Mouse (Mus musculus) embryonic fibroblast, embryonic 13.5 days (primary cell): ENCODE results near the gene Supt3. TPM values are rescaled to one million over a fixed set of nuclear protein-coding genes. Genes with fewer than 3 reads are reported as not detected.

Source experiments
- H3K27ac ChIP-seq: 2 replicates; pipeline ENCODE4 v1.5.1; 2012; ENCODE audit warnings: low read length, control low read depth, inconsistent platforms; ENCODE audit not compliant: insufficient read depth
- H3K4me1 ChIP-seq: 2 replicates; pipeline ENCODE4 v1.6.1; 2011; ENCODE audit warnings: low read length; ENCODE audit not compliant: control insufficient read depth, insufficient read depth
- H3K4me3 ChIP-seq: 2 replicates; pipeline ENCODE4 v1.5.1; 2011; ENCODE audit warnings: mild to moderate bottlenecking, control low read depth, low read length; ENCODE audit not compliant: insufficient read depth
- CTCF ChIP-seq: IDR thresholded peaks from 2 replicates; pipeline ENCODE4 v1.5.1; 2011; ENCODE audit warnings: mild to moderate bottlenecking, control low read depth, low read length, moderate library complexity, borderline replicate concordance; ENCODE audit not compliant: insufficient read depth
- POLR2A ChIP-seq: IDR thresholded peaks from 2 replicates; pipeline ENCODE4 v1.6.1; 2011; ENCODE audit warnings: low read depth, mild to moderate bottlenecking, control low read depth, low read length, moderate library complexity
- polyA plus RNA-seq: library from polyadenylated mRNA; stranded (reverse); fragments of >200 nt; gene quantifications from 2 replicates; pipeline ENCODE4 v1.2.4, GENCODE M21; 2011; ENCODE audit warnings: low read depth; ENCODE audit not compliant: missing spikeins, insufficient read length

Gene Supt3
- polyA plus RNA-seq, 1 experiment, result 20.7 TPM

DNA sequence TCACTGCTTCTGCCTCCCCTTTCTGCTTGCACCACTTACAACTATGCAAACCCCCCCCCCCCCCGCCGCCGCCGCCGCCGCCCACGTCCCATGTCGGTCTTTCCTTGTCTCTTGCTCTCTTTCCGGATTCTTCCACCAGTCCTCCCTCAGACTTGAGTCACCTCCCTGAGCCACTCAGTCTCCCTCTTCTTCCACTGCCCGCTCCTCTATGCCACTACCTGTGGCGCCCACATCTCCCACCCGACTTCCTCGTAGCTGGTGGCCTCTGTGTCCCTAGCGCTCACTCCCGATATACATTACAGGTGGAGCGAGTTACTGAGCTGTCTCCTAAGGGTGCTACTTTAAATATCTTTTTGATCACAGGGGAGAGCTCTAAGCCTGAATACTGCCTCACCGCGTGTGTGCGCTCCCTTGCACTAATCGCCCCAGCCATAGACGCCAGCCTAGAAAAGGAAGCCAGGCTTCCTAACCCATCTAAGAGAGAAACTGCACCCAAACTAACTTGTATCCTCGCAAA lies 38.8 kb upstream of the Supt3 start:
- H3K27ac ChIP-seq, result peak overlapping the region; percentile 85
- H3K4me3 ChIP-seq, result peak overlapping the region; percentile 30
- H3K4me1 ChIP-seq, result peaks cover 6% of the 10 kb centered on the region
- TF ChIP-seq CTCF (no peak; the same call in 1 of the 2 replicates), POLR2A (no peak)

- Histone ChIP-seq H3K4me1 (peaks cover 6% of the 10 kb centered on the region), H3K4me3 (no peak overlapping the region), H3K27ac (no peak overlapping the region)
- TF ChIP-seq CTCF (no peak), POLR2A (no peak)
Observed at GRCm38 (mm10) chr17:44742246-44742645, 34.7 kb upstream of the Supt3 start.

- TF ChIP-seq POLR2A (no peak), CTCF (peak; percentile 39; the same call in 1 of the 2 replicates)
Observed at GRCm38 (mm10) chr17:44743780-44744179, 33.2 kb upstream of the Supt3 start.

DNA sequence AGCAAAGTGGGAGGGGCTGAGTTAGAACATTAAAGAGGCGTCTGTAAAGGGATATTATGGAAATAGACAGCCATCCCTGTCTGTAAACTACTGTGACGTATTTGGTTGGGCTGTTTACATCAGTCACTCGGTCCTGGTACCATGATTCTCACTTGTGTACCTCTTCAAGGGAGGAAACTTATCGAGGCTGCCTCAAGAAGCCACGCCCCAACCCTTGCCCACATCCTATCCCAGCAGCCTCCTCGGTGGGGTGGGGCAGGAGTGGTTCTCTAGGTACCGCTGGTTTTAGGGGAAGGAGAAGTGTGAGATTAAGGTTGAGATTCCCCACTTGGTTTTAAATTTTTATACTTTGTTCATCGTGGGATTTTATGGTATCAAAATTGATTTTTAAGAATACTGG lies 31.6 kb upstream of the Supt3 start:
- Histone ChIP-seq H3K4me1 (no peaks in the 10 kb centered on the region), H3K27ac (no peak overlapping the region), H3K4me3 (no peak overlapping the region)
- TF ChIP-seq CTCF (no peak), POLR2A (no peak)

More at GRCm38 (mm10) chr17:44743780-44744179, 33.2 kb upstream of the Supt3 start:
- Histone ChIP-seq H3K27ac (no peak overlapping the region), H3K4me3 (no peak overlapping the region), H3K4me1 (peaks cover 2% of the 10 kb centered on the region; the same call in 1 of the 2 replicates)

- Histone ChIP-seq H3K27ac (peak overlapping the region; percentile 80), H3K4me1 (peaks cover 7% of the 10 kb centered on the region; the same call in 1 of the 2 replicates), H3K4me3 (no peak overlapping the region)
- TF ChIP-seq POLR2A, result no peak
- no peak for TF ChIP-seq CTCF
Observed at GRCm38 (mm10) chr17:44766318-44766717, 10.6 kb upstream of the Supt3 start.

- TF ChIP-seq POLR2A (no peak), CTCF (no peak)
- H3K27ac ChIP-seq, result peak overlapping the region; percentile 80
- H3K4me3 ChIP-seq, result no peak overlapping the region
- H3K4me1 ChIP-seq, result peaks cover 7% of the 10 kb centered on the region
Observed at GRCm38 (mm10) chr17:44766975-44767374, 10.0 kb upstream of the Supt3 start.

DNA sequence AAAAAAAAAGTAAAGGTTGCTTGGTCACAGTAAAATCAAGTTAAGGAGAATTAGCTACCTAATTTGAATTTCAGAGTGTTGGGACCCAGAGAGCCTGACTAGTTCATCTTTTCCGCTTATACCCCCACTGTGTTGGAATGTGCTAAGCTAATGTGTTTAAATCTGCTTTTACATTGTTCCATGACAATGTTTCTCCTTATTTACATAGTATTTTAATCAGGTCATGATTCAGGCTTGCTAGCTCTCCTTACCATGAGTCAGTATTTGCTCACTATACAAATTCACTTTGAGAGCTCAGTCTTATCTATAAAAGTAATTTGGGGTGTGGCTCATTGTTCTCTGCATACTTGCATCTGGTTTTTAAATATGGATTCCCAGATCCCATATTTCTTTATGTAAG lies 9.6 kb upstream of the Supt3 start:
- Histone ChIP-seq H3K4me3 (no peak overlapping the region), H3K27ac (peak overlapping the region; percentile 93), H3K4me1 (peaks cover 7% of the 10 kb centered on the region)
- no peak for TF ChIP-seq CTCF
- TF ChIP-seq POLR2A, result no peak

- peak overlapping the region; percentile 53 for H3K27ac ChIP-seq
- TF ChIP-seq POLR2A (no peak), CTCF (no peak)
- H3K4me3 ChIP-seq, result no peak overlapping the region
- H3K4me1 ChIP-seq, result peaks cover 10% of the 10 kb centered on the region
Observed at GRCm38 (mm10) chr17:44768522-44768921, 8.4 kb upstream of the Supt3 start.

DNA sequence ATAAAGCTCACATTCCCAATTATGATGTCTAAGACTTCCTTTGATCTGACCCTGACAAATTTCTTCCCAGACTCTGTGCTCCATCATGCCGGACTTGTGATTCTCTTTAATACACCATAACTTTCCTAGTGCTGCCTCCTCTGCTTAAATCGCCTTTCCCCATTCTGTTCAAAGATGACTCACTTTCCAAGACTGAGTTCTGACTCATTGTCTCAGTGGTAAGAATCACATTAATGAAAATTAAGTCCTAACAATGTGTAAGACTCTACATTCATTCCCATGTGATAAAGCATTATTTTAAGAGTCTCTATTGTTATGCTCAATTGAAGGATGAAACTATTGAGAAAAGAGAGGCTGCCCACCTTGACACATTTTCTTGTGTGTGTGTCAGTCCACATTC lies 6.1 kb upstream of the Supt3 start:
- peaks cover 10% of the 10 kb centered on the region for H3K4me1 ChIP-seq
- no peak for TF ChIP-seq POLR2A
- no peak overlapping the region for H3K4me3 ChIP-seq
- peak overlapping the region; percentile 57 for H3K27ac ChIP-seq

- H3K4me3 ChIP-seq, result no peak overlapping the region
- no peak for TF ChIP-seq CTCF
- no peak for TF ChIP-seq POLR2A
- H3K4me1 ChIP-seq, result peaks cover 10% of the 10 kb centered on the region
- H3K27ac ChIP-seq, result peak overlapping the region; percentile 61
Observed at GRCm38 (mm10) chr17:44772576-44772975, 4.4 kb upstream of the Supt3 start.

DNA sequence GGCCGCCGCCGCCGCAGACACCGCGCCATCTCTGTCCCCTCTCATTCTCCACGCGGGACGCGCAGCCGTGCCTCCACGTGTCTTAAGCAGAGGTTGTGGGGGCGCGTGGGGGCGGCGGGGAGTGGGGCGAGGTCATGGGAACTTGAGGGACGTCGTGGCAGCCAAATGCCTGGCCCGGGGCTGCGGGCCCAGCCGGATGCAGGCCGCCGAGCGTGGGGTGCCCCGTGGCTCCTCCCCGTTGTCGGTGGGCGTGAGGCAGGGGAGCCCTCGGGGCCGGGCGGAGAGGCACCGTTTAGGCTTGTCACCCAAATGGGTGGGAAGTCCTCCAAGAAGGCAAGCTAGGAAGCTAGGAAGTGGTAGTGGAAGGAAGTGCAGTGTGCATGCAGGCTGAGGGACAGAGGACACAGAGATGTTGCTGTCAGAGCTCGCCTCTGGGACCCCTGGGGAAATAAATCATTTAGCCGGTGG lies 419 bp downstream of the Supt3 start:
- peak overlapping the region; percentile 5 for H3K27ac ChIP-seq
- peak overlapping the region; percentile 44 for H3K4me3 ChIP-seq
- H3K4me1 ChIP-seq, result peaks cover 3% of the 10 kb centered on the region
- TF ChIP-seq POLR2A (peak; percentile 79), CTCF (no peak)
